22 mouse cellular contexts compared by ENCODE assay signal in the genomic region with DNA sequence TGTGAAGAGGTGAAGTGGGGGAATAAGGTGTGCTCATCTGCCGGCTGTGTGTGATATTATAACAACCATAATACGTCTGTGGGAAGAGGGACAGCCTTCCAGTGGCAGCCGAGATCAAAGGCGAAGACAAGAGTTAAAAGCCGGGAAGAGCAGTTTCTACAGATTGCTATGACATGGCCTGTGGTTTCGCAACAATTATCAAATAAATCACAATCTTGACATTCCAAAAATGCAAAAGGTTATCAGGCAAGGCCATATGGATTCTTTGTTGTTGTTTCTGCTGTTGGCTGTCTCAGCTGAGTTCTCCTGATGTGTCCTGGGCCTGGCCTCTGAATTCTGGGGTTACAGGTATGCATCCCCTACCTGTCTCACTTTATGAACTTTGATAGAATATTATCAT.
"Had no signal": no experiment of that assay in that cellular context is flagged by ENCODE, and none has a peak within 500 bp of the region (broad histone marks: within the 10 kb centered on the region; RNA-seq: fewer than 3 reads in every experiment).

No protein-coding gene starts in this region.

- H3K27me3 ChIP-seq: kidney, embryonic 15.5 days; limb, embryonic 12.5 days; limb, embryonic 15.5 days; megakaryocyte, embryonic 14.5 days; midbrain, embryonic 13.5 days; neural tube, embryonic 12.5 days; neural tube, embryonic 15.5 days; stomach, embryonic 15.5 days had no signal

- H3K27ac ChIP-seq: kidney, embryonic 15.5 days; limb, embryonic 12.5 days; limb, embryonic 15.5 days; liver, embryonic 14.5 days; macrophage; midbrain, embryonic 10.5 days; midbrain, embryonic 13.5 days; neural tube, embryonic 12.5 days; neural tube, embryonic 15.5 days; stomach, embryonic 15.5 days had no signal

- H3K36me3 ChIP-seq: kidney, embryonic 15.5 days; limb, embryonic 12.5 days; limb, embryonic 15.5 days; midbrain, embryonic 10.5 days; midbrain, embryonic 13.5 days; neural tube, embryonic 12.5 days; neural tube, embryonic 15.5 days; stomach, embryonic 15.5 days had no signal

- DNase-seq: kidney, adult 8-10 months; kidney, postnatal 10 days; kidney, postnatal 36 days; left cerebral cortex, postnatal 4 days; liver, postnatal 0 days; lung, embryonic 14.5 days; right cerebral cortex, adult 18-20 months; right cerebral cortex, postnatal 14 days; right cerebral cortex, postnatal 4 days; spleen, adult 18-20 months; thymus, postnatal 25 days had no signal

- H3K4me3 ChIP-seq: kidney, embryonic 15.5 days; limb, embryonic 12.5 days; limb, embryonic 15.5 days; megakaryocyte, embryonic 14.5 days; midbrain, embryonic 10.5 days; midbrain, embryonic 13.5 days; neural tube, embryonic 12.5 days; neural tube, embryonic 15.5 days; stomach, embryonic 15.5 days had no signal
